Mouse (Mus musculus) cortical plate, adult 2 months (tissue): ENCODE data around the gene Glrx.

ENCODE experiments used
- CTCF ChIP-seq: fragments of 200-500 bp; IDR thresholded peaks from 2 replicates; pipeline ENCODE4 v1.5.1; 2011; ENCODE audit warnings: mild to moderate bottlenecking, control low read depth, low read length; ENCODE audit not compliant: insufficient read depth; ENCODE audit errors: extremely low read depth
- POLR2A ChIP-seq: fragments of 200-500 bp; IDR thresholded peaks from 2 replicates; pipeline ENCODE4 v1.6.1; 2011; ENCODE audit warnings: mild to moderate bottlenecking, low read length, control low read depth; ENCODE audit not compliant: insufficient read depth; ENCODE audit errors: extremely low read depth

DNA sequence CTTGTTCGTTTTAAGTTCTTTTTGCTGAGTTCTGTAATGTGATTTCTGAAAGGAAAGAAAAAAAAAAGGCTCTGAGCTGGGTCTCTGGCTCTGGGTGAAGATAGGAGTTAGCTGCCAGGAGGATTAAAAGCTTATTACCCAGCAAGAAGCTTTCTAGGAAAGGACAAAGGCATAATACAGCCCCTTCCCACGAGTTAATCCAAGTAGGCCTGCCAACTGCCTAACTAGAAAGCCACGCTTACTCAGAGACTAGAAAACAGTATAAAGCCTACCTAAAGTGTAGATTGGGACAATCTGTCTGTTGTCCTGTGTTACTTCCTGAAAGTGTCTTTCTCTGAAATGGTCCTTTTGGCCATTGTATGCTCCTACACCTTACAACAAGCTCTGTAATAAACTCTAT is 21.2 kb upstream of the Glrx start:
- TF ChIP-seq POLR2A (no peak), CTCF (no peak)
